Mouse (Mus musculus): Measurements from ENCODE around the gene Clcn5.

Clcn5 gene

DNA sequence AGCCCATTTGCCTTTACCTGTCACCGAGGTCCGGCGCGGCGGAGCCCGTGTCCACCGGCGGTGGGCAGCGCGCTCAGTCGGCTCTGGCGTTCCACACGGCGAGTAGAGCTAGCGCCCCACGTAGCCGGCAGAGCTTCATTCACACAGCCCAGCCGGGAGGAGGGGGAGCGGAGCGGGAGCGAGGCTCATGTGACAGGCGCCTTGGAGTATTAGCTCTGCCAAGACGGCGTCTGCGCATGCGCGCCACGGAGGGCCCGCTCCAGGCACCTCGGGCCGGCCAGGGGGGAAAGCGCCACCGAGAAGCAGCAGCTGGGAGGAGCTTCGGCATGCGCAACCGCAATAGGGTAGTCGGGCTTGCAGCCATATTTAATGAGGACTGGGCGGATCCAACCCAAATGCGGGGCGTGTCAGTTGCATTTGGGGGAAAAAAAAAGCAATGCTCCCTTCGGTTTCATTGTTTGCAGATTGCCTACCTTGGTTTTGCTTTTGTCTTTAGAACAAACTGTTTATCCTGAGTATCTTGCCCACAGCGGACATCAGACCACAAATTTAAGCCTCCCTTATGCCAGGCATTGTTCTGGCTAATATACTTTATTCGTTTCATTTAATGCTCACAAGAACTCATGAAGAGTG, at the start of gene Clcn5:
Gene Clcn5, minus strand, starts transcription at position 270 of the 633 bp plus-strand sequence.
- DNase-seq (ENCODE audit: low read depth, low spot score), result peak; percentile 96

DNA sequence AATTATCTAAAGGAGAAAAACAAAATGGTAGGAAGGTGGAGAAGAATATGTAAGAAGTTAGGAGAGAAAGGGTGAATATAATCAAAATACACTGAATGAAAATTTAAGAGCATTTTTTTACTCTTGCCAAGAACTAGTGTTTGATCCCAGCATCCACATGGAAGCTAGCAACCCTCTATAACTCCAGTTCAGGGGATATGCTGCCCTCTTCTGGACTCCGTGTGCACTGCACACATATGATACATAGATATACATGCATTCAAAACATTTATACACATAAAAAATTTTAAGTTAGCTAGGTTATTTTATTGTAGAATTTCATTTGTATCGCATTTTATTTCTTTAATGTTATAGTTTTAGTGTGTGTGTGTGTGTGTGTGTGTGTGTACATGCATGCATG, 6.3 kb upstream of the Clcn5 start:
- no peak for DNase-seq (ENCODE audit: low read depth, low spot score)

DNA sequence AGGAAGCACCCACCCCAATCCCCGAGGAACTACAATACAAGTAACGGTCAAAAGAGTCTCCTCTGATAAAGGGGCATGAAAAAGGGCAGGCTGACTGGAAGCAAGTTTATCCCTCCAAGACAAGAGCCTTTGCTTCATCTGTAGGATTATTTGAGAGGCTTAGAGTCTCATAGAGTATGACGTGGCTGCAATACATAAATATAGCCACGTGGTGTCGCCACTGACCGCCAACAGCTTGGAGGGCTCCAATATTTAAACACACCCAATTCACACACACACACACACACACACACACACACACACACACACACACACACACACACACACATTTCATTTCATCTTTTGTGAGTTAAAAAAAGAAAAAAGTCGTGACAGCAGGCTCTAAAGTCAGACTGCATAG, 3.1 kb upstream of the Clcn5 start:
- peak; percentile 45 for DNase-seq (ENCODE audit: low read depth, low spot score)

DNA sequence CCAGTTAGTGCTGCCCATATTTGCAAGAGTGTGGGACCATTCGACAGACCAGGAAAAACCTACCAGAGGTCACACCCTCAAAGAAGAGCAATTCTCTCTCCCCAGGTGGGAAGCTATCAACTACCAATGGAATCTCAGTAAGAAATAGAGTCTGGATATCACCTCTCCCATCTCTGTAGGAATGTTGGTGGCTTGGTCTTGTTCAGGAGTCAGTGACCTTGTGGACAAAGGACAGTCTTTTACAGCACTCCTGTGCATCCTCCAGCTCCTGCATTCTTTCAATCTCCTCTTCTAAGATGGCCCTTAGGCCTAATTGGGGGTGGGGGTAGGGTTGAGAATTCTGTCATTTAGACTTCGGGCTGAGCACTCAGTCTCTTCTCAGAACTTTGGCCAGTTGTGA, 1.4 kb upstream of the Clcn5 start:
- no peak for DNase-seq (ENCODE audit: low read depth, low spot score)

DNA sequence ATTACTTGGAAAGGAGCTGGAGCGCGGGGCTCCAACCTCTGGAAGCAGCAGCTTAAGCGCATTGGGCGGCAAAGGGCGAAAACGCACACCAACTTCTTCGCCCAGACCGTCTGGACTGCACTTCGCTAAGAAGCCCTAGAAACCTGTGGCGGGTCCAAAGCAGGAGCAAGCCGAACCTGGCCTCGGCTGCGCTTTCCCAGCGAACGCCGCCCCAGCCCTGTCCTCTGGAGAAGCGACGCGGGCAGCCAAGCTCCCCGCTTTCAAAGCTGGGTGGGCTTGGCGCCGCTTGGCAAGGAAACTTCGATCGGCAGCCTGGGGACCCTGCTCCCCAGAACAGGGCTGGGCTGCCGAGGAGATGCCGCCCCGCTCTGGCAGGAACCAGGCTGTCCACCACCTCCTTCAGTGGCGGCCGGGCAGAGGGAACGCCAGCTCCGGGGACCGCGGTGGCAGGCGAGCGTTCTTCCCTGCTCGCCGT, 570 bp downstream of the Clcn5 start:
- no peak for DNase-seq (ENCODE audit: low read depth, low spot score)

DNA sequence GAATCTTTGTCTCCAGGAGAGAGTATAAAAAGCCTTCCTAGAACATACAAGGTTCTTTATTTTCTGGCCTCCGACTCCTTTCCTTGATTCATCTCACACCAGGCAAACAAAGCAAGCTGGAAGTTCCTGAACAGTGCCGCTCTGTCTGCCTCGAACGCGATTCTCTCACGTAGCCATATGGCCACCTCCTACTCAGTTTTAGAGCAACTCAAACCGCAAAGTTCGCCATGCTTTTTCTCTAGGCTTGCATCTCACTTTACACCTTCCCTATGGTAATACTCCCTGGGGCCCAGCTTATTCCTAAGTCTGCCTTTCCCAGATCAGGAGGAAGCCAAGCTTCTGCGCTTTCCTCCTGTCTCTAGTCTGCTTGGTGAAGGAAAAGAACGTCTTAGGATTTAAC, 4.0 kb downstream of the Clcn5 start:
- no peak for DNase-seq (ENCODE audit: low read depth, low spot score)

DNA sequence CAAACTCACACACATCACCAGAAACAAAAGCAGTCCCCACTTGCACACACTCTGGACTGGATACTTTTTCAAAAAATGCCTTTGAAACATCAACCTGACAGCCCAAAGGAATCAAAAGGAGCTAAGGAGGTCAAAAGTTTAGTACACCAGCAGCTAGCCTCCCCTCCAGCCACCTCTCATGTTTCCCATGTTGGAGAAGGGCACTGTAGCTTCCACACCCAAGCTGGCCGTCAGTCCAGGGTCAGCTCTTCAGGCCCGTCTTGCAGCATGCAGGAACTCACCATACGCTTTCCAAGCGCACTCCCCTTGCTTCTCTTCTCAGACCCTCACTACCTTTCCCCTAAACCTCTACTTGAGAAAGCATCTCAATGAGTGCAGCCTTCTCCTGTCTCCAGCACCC, 4.5 kb downstream of the Clcn5 start:
- no peak for DNase-seq (ENCODE audit: low read depth, low spot score)

DNA sequence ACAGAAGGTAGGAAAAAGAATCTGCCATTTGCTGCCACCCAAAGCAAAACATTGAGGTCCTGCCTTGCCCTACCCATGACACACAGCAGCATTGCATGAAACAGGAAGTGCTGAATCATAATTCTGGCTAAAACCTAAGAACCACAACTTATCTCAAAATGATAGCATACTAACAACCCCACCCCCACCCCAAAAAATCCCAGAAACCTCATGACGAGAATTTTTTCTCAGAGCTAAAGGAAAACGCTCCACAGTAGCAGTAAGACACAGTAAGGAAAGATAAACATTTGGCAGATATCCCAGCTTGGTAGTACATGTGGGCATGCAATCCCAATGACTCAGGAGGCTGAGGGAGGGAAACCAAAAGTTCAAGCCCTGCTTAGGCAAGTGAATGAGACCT, 10.9 kb downstream of the Clcn5 start:
- no peak for DNase-seq (ENCODE audit: low read depth, low spot score)

DNA sequence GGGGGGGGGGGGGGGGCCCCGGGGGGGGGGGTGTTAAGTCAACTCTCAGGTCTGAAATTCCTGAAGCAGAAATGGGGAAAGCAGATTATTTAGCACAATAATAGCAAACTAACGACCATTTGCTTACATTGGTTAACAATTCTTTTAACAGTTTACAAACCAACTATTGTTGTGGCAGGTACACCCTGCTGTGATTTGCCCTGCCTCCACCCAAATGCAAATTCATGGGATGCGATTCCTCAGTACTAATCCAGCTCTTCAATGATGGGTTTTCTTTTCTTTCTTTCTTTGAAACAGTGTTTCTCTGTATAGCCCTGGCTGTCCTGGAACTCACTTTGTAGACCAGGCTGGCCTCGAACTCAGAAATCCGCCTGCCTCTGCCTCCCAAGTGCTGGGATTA, 12.3 kb downstream of the Clcn5 start:
- DNase-seq (ENCODE audit: low read depth, low spot score), result no peak

DNA sequence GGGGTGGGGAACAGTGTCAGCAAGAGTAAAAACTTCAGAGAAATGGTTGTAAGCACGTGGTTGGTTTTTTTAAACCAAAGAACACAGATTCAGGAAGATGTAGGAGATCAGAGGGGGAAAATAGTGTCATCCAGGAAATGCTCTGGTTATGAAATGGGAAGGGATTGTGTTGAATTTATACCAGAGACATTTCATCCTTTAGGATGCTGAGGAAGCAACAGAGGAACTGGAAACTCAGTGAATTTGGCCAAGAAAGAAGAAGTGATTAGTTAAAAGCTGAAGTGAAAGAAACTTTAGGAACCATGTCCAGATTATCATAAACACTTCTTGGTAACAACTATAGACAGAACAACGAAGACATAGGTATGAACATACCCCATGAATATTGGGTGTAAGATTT, 26.2 kb downstream of the Clcn5 start:
- no peak for DNase-seq (ENCODE audit: low read depth, low spot score)

DNA sequence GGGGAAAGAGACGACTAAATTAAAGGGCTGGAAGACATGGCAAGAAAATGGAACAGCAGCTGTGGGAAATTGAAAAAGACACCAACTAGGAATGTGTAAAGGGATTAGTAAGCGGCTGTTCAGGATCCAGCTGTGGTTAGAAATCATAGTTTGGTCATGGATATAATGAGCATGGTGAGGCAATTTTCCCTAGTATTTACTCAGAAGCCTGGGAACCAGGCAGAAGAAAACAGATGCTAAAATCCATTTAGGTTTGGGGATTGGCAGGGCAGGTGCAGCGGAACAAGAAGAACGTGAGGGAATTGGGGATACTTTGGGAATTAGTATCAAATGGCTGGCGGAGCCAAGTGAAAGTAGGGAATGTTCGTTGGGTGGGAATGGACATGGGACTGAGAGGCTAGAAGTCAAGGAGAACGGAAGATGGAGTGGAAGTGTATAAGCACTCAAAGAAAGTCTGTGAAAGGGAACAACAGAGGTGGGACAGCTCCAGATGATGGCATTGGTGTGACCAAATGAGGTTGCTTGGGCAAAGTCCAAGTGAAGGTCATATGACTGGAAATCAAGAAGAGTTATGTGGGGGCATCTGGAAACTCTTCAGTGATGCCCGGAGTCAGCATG, 26.9 kb downstream of the Clcn5 start:
- no peak for DNase-seq (ENCODE audit: low read depth, low spot score)

DNA sequence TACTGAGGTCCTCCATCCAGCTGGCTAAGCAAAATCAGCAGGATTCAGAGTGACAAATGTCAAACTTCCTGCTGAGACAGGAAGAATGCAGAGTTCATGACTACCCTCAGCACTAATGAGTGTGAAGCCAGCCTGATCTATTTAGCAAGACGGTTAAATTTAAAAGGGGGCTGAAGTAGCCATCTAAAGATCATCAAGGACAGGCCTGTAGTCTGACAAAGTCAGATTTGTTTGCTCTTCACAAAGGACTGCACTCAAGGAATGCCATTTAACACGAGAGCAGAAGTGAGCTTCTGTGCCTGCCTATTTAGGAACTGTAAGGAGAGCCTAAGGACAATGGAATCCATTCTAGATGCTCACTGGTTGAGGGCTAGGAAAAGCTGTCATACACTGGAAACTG, 30.2 kb downstream of the Clcn5 start:
- peak; percentile 34 for DNase-seq (ENCODE audit: low read depth, low spot score)

DNA sequence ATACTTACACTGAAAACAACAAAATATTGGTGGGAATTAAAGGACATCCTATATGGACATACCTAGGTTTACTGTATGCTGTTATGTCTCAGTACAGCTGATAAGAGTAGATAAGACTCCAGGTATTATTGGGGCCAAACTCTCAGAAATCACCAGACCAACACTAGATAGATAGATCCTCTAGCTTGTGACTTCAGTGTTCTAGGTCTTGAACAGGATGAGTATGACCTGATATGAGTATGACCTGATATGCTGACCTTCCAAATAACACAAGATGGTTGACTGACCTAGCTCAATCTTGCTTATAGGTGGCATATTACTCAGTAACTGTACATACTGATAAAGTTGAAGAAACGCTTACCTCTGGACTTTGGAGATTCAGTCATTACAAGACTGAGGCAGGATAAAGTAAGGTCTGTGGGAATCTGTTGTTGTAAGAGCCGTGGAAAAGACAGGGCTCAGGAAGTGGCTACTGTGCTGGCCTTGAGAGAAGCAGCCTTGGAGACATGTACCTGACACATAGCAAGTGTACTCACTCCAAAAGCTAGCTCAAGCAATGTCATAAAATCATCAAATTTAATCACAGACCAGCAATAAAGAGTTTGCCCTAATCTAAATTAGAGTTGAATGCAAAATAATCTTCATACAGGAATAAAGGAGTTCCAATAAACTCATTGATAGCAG, 32.0 kb downstream of the Clcn5 start:
- DNase-seq (ENCODE audit: low read depth, low spot score), result no peak

DNA sequence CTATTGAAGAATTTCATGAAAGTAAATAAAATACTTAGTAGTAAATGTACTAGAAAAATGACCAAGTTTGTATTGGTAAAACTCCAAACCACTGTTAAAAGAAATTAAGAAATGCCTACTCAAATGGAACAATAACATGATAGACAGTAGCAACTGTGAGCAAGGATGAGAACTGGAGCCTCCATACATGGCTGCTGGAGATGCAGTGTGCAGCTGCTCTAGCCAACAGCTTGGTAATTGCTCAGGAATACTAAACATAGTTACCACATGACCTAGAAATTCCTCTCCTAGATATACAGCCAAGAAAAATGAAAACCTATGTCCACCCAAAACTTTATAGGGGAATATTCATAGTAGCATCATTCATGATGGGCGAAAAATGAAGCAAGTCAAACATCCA, 36.5 kb downstream of the Clcn5 start:
- DNase-seq (ENCODE audit: low read depth, low spot score), result no peak

DNA sequence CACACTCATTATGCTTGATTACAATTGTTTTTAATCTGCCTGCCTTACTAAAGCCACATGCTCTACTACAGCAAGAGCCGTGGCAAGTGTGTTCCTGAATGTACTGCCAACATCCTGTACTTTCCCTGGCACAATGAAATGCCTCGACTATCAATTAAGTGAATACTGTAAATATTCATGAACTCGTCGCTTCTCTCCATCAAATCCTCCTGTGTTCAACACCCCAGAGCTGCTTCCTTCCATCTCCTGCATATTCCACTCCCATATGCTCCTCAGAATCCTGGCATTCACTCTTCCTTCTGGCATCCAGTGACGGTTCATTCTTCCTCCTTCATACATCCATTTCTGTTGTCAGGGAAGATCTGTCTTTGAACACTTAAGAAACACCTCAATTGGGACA, 39.4 kb downstream of the Clcn5 start:
- DNase-seq (ENCODE audit: low read depth, low spot score), result no peak

DNA sequence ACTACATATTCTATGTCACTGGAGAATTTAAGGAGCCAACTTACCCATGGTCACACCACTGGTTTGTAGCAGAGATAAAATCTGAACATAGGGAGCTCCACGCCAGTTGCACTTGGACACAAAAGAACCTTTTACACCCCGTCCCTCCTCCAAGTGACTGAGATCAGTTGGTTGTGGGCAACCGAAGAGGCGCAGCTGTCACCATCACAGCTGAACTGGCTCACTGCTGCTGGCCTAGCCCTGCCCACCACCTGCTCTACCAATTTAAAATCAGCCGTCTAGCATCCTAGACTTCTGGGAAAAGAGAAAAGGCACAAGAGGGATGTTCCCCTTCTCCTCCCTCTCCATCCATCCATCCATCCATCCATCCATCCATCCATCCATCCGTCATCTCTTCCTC, 42.6 kb downstream of the Clcn5 start:
- no peak for DNase-seq (ENCODE audit: low read depth, low spot score)

DNA sequence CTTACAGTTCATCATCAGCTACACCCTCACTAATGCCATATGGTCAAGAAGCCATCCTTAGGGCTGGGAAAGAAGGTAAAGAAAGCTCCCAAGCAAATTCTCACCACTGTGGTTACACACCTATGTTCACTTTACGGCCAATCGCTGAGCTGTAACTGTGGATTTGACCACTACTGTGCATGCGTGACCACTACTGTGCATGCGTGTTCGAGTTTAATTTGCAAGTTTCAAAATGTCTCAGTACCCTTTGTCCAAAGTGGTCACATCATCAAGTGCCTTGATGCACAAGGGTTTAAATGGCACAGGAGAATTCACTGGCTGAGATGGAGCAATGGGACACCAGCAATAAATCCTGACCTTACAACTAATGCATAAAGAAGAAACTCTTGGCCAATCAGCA, 58.0 kb downstream of the Clcn5 start:
- peak; percentile 7 for DNase-seq (ENCODE audit: low read depth, low spot score)

DNA sequence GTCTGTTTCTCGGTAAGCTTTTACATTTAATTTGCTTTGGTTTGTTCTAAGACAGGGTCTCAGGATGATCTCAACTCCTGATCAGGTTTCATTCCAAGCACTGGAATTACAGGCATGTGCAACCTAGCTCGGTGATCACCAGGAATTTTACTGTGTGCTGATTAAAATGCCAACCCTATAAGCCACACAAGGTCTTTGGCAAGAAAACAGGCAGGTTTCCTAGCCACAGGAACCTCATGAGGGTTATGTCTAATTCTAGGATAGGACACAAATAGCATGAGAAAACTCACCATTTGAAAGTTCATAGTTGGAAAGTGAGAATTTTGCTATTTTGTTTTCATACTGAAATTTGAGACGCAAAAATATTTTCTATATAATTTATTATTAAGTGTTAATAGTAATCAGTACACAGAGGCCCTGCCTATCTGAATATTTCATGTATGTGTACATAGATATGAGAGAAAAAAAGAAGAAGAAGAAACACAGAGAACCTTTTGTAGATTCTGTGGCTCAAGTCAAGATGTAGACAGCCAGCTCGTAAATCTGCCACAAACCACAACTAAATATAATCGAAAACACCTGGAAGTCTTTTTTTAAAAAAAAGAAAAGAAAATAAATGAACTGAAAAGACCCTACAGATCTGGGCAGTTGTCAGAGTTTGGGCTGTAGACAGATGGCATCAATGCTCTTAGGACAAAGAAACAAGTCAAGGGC, 58.6 kb downstream of the Clcn5 start:
- peak; percentile 22 for DNase-seq (ENCODE audit: low read depth, low spot score)

DNA sequence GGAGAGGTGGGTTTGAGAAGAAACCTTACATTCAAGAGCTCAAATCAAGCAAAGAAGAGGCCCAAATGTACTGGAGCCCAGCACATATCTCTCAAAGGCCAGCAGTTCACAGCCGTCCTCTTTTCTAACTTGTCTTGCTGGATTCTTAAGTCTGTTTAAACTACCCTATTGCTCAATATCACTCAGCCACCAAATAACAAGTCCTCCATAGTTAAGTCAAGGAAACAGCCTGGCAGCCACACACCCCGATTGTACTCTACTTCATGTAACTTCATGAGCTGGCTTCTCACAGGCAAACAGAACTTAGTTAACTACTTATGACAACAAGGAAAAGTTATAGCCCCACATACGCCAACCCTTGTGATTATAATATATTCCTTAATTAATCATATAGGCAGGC, 59.4 kb downstream of the Clcn5 start:
- no peak for DNase-seq (ENCODE audit: low read depth, low spot score)

DNA sequence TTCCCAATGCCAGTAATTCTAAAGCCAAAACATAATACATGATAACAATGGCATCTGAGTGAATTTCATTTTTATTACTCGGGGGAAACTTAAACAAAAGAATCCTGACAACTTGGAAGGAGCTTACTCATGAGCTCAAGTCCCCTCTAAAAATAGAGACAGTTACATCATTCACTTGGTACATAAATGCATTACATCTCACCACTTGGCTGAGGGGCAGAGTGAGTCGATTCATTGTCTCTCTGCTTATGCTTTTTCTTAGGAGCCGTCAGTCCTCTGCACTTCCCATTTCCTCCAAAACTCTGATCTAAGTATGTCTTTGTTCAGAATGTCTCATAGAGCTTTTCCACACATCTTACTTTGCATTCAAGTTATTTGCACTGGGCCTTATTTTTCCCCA, 63.1 kb downstream of the Clcn5 start:
- DNase-seq (ENCODE audit: low read depth, low spot score), result no peak

DNA sequence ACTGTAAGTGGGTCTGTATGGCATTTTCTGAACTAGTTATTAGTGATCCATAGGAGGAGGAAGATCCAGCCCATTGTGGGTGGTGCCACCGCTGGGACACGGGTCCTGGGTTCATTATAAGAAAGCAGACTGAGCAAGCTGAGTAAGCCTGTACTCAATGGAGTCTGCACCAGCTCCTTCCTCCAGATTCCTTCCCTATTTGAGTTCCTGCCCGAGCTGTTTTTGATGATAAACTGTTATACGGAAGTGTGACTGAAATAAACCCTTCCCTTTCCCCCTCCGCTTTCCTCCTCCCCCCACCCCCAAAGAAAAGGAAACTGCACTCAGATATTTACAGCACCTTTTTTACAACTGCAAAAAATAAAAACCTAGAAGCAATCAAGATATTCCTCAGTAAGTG, 115.1 kb downstream of the Clcn5 start:
- DNase-seq (ENCODE audit: low read depth, low spot score), result no peak

DNA sequence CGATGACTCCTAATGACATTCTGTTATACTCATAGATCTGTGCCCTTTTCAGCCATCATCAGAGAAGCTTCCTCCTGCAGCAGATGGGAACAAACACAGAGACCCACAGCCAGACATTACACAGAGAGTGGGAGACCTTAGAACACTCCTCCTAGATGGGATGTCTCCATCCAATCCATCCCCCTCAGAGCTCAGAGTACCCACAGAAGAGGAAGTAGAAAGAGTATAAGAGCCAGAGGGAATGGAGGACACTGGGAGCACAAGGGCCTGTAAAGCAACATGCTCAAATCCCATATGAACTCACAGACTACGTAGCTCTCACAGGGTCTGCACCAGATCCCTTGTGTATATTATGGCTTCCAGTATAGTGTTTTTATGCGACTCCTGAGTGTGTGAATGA, 115.6 kb downstream of the Clcn5 start:
- DNase-seq (ENCODE audit: low read depth, low spot score), result no peak

DNA sequence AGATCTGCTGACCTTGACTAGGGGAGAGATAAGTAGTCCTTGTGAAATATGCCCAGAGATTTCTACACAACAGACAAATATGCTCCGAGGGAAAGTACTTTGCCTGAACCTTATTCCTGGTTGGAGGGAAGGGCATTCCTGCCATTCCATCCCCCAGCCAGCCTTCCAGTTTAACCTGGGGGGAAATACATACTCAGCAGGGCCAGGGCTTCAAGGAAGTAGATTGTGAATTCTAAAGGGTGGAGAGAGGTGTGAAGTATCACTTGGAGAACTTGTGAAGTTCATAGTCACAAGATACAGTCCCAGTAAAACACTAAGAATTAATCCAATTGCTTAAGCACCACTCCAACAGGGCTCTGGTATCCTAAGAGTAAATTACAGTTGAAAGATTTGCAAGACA, 121.3 kb downstream of the Clcn5 start:
- no peak for DNase-seq (ENCODE audit: low read depth, low spot score)

All from mesoderm, embryonic 11.5 days (tissue).